Mouse (Mus musculus) heart, postnatal 36 days (tissue): ENCODE results near the gene Pde4c. TPM values are rescaled to one million over a fixed set of nuclear protein-coding genes. Genes with fewer than 3 reads are reported as not detected.

Source experiments
- DNase-seq, 2 experiments: peaks; one replicate each; pipeline ENCODE4 v3.0.0; 2021 to 2022
- intact Hi-C: fragments of 180-260 bp; cut with DNase I; formaldehyde crosslinking; loops from one replicate; pipeline ENCODE4 v1.15.1; 2025
- total RNA-seq, 2 experiments: library from RNA; stranded (reverse); gene quantifications; 2 replicates each; pipeline ENCODE4 v1.2.3; 2021

Gene Pde4c
- total RNA-seq: 1 to 10 TPM; 2.0 to 3.7 TPM

DNA sequence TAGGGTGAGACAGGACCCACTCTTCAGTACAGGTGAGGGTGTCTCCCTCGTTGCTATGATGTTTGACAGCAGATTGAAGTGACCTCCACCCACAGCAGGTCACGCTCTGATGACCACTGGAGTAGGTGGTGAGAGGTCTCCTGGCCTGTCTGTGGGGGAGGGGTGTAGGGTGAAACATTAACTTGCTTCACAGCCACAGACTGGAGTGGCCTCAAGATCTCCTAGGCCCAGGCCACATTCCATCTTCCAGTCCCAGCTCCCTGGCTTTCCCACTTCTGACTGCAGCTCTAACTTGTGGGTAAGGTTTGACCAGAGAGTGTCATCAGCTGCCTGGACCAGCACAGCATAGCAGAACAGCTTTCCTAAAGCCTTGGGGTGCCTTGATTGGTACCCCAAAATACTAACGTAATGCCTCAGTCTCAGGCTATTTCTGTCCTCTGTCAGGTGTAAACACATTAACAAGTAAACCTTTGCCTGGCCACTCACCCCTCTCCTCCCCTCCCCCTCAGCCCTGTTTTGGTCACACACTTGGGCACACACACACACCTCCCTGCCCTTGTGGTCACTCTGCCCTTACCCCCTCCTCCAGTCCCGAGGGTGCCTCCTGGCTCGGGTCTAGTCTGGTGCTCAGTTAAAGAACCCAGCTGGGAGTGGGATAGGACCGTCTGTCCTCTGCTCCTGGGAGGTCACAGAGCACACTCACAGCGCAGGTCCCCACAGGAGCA lies at the start of gene Pde4c:
Gene Pde4c (plus strand): TSS at position 235 of the 725 bp plus-strand sequence.
- intact Hi-C loops: loop anchor here (5.0 kb wide), 1 partner anchor 99 kb away; no protein-coding TSS in a partner anchor
- DNase-seq: no peak

DNA sequence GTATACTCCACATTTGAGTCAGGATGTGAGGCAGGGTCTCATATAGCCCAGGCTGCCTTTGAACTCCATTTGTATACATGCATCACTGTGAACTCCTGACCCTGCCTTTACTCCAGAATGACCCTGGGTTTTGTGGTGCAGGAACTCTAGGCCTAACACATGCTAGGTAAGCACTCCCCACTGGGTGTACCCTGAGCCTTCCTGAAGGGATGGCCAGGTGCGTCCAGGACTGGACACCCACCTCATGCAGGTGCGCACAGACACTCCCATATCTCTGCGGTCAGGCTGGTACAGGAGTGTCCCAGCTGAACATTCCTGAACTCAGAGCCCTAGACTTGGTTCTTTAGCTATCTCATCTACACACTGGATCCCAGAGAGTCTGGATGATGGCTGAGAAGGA lies 49.4 kb upstream of the Pde4c start:
- intact Hi-C loops: loop anchor here (5.0 kb wide), 1 partner anchor 78 kb away; the partner anchor contains the start of gene Rab3a
- DNase-seq: no peak

DNA sequence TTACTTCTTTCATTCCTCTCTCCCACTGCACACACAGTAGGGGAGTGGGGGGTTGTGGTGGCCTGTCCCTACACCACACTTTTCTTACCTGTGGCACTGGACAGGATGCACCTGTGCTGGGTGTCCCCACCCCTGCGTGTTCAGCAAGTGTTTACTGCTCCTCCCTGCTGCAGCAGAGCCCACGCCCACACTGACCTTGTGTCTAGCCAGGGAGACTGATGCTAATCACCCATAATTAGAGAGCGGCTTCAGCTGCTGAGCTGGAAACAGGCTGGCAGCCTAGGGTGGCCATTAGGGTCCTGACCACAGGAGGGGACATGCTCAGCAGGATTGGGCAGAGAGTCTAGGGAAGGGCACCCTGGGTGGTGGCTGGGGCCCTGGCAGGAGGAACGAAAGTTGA lies 48.8 kb upstream of the Pde4c start:
- no peak for DNase-seq
- intact Hi-C loops: loop anchor here (1.0 to 5.0 kb wide), 2 partner anchors 21 to 78 kb away; partner anchors contain the start of gene Rab3a

DNA sequence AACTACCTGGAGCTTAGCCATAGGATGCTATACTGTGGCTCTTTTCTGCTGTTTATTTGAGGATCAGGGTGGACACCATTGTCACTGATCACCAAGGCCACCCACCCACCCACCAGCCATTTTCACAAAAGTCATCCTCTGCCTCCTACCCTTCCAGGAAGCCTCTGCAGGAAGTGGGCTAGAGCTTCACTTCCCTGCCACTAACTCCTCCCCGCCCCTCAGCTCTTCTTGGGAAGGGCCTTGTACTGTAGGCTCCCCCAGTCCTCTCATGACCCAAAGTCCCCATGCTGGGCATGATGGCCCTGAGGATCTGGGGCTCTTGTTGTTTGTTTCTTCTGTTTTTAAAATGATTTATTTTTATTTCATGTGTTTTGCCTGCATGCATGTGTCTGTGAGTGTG lies 48.2 kb upstream of the Pde4c start:
- intact Hi-C loops: loop anchor here (1.0 kb wide), 1 partner anchor 20 kb away; no protein-coding TSS in a partner anchor
- no peak for DNase-seq

DNA sequence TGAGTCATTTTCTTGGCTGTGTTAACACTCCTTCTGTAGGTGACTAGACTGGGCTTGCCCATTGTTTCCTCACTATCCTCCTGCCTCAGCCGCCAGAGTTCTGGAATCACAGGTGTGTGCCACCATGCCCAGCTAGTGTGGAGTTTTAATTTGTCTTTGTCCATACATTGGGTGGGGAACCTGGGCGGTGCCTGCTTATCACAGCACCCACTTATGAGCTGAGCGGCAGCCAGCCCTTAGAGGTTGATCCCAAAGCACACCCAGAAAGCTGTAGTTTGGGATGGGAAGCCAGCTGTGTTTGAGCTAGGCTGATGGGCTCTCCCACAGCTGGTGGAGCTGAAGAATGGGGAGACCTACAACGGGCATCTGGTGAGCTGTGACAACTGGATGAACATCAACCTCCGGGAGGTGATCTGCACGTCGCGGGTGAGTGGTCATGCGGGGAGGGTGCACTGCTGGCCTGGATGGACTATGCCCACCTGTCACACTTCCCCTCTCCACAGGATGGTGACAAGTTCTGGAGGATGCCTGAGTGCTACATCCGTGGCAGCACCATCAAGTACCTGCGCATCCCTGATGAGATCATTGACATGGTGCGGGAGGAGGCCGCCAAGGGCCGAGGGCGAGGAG lies 46.0 kb upstream of the Pde4c start:
- DNase-seq: no peak
- intact Hi-C loops: no loop called here

DNA sequence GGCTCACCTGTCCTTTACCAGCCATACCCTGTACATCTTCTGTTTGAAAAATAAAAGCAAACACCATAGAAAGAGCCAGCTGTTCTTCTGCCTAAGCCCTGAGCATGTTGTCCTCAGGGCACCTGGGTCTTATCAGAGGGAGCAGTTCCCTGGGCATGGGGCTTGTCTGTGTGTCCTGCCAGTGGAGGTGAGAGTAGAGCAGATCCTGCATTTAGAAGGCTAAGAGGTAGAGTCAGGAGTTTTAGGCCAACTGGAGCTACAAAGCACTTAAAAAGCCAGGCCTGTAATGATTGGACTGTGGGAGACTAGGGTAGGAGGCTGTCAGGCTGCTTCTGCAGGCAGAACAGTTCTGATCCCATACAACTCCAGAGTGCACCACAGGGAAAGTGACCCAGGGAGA lies 44.8 kb upstream of the Pde4c start:
- DNase-seq: no peak

DNA sequence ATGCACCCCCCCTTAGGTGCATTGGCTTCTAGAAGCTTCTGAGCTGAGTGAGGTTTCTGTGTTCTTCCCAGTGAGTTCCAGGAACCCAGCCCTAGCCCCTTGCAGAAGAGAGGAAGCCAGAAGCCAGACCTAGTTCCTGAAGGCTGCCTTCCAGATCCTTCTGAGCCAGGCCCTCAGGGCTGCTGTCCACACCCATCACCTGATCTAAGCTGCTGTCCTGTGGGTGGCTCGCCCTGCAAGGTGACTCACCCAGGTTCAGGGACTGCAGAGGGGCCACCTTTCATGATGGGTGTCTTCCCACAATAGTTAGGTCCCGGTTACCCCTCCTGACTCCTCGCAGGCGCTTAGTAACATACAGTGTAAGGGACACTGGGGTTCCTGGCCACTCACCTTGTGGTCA lies 44.1 kb upstream of the Pde4c start:
- DNase-seq: no peak
- intact Hi-C loops: no loop called here

More for the DNA sequence above, 44.8 kb upstream of the Pde4c start:
- intact Hi-C loops: no loop called here

DNA sequence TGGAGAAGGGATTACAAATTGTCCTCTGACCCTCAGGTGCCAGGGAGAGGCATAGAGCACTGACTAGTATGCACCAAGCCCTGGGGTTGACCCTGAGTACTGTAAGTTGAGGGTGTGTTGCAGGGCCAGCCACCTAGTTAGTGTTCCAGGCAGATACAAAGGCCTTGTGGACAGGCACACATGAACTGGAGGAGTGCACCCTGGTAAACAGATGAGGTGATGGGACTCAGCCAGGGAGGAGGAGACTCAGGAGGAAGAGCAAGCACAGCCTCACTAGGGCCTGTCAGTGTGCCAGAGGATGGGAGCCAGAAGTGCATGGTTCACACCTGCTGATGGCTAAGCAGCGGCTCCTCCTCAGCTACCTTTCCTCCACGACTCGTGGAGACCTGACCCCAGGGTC lies 43.5 kb upstream of the Pde4c start:
- DNase-seq: no peak
- intact Hi-C loops: no loop called here

DNA sequence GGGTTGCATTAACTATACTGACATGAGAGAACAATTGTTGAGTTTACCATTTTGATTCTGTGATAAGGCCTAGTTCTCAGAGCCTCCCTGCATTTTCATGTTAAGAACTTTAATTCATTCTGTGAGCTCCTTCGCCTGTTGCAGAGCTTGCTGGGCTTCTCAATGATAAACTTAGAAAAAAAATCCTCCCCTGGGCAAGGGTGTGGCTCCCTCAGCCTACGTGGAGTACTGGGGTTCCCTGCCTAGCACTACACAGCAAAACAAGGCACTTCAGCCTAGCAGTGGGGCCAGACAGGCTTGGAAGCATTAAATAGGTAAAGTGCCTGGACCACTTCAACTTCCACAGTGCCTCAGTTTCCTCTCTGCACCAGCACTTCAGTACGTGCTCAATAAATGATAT lies 42.1 kb upstream of the Pde4c start:
- intact Hi-C loops: no loop called here
- DNase-seq: no peak

DNA sequence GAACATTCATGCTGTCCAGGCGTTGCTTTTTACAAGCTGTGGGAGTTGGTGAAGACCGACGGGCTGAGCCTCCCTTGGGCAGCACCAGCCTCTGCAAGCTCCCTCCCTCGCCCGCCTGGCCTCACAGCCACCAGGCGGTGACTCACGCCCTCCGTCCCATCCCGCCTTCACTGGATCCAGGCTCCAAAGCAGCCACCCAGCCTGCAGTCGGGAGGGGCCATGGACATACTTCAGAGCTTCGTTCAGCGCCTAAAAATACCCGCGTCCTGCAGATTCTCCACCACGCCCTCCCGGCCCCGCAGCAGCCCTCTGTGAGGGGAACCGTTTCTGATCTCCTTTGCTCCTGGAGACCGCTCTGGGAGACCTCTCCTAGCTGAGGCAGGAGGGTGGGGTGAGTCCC lies 41.3 kb upstream of the Pde4c start:
- intact Hi-C loops: no loop called here
- peak; percentile 74 to 81 for DNase-seq

DNA sequence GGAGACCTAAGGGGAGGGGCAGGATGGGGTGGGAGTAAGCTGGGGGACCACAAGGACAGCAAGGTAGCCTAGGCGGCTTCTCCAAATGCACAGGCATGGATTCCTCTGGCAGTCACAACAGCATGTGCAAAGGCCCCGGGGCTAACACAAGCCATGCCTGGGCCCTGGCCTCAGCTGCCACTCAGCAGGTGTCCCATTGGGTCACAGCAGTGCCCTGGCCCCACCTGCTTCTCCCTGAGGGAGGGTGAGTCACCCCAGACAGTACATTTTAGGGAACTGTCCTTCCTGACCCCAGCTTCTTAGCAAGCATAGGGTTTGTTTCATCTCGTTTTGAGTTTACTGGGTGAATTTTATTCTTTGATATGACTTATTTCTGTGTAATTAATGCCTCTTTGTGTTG lies 40.8 kb upstream of the Pde4c start:
- no peak for DNase-seq
- intact Hi-C loops: no loop called here

DNA sequence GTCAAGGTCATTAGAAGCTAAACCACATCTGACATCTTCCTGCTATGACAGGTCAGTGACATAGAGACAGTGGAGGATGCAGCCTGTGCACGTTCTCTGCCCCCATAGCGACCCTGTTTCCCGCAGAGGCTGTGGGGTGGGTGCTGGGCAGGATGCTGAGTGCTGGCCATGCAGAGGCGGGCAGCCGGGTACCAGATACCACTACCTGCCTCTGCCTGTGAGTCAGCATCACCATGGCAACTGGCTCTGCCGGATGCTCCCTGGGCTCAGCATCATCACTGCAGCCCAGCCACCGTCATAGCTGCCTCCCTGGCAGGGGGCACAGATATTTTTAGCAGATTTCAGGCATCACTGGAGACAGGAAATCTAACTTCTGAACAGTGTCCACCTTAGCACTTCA lies 39.2 kb upstream of the Pde4c start:
- intact Hi-C loops: no loop called here
- no peak for DNase-seq

DNA sequence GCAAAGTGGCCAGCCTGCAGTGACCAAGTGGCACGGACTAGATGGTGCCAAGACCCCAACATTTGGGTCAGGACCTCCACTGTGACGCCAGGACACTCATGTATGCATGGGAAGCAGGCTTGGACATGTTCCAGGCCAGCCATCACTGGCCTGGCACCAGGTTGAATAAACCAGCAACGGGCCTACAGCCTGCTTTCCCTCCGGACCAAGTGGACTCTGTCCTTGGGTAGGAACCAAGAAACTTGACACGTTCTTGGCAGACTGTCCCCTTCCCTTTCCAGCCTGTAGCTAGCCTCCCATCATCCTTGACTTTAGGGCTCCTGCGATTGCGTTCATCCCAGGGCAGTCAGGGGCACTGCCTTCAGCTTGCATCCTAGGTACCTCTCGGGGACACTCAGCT lies 35.9 kb upstream of the Pde4c start:
- intact Hi-C loops: no loop called here
- peak; percentile 75 to 80 for DNase-seq

DNA sequence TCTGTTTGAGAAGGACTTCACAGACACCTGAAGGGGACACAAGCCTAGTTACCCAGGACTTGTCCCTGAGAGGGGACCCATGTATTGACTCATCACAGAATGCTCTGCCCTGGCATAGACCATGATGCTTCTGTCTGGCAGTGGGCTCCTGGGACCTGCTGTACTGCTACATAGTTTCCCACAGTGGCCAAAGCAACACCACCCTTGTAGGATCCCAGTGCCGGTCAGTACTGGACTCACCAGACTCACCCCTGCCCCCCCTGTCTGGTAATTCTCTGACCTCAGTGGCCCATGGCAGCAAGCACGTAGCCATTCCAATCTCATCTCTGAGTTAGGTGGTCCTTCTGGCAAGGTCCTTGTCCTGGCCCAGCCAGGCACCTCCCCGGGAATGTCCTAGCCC lies 35.4 kb upstream of the Pde4c start:
- intact Hi-C loops: no loop called here
- no peak for DNase-seq

DNA sequence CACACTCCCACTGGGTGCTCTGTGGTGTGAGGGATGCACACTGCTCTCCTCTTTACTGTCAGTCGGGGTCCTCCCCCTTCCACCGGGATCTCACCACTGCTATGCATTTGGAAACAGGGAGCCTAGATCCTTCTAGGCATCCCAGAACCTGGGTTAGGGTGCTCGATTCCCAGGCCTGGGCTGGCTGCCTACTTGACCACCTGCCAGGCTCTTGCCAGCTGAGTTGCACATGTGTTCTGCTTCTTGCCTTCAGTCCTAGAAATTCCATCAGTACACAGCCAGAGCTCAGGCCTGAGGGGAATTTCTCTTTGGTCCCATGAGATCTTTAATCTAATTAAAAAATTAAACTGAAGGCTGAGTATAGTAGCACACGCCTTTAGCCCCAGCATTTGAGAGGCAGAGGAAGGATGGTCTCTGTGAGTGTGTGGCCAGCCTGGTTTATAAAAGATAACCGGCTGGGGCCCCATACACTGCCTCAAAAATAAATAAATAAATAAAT lies 33.6 kb upstream of the Pde4c start:
- no peak for DNase-seq
- intact Hi-C loops: no loop called here

DNA sequence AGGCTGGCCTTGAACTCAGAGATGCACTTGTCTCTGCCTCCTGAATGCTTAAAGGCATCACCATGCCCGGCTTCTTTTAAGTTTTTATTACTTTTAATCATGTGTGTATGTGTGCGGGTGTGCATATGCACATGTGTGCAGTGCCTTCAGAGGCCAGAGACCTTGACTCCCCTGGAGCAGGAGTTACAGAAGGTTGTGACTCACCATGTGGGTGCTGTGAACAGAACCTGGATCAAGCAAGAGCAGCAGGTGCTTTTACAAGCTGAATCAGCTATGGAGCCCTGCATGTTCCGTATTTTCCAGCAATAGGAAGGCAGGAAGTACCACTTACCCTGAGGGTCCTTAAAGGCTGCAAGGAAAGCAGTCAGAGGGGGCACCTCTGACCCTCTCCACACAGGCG lies 32.3 kb upstream of the Pde4c start:
- intact Hi-C loops: no loop called here
- DNase-seq: no peak

DNA sequence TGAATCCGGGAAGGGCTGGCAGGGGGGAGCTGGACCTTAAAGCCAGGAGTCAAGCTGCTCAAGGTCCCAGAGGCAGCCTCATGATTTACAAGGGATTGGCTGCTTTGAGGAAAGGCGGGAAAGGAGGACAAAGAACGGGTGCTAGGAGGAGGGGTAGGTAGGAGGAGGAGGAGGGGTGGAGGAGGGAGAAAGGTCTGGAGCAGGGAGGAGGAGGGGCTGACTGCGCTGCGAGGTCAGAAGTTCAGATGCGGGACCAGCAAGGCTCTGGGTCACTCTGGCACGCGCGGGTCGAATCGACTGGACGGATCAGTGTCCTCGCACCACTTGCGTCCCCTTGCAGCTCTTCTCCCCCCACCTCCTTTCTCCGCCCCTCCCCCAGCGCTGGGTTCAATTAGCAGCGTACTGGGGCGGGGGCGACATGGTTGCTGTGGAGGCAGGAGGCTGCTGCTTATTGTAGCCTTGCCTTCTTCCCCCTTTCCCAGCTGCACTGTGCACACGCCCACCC lies 31.7 kb upstream of the Pde4c start:
- no peak for DNase-seq
- intact Hi-C loops: no loop called here

DNA sequence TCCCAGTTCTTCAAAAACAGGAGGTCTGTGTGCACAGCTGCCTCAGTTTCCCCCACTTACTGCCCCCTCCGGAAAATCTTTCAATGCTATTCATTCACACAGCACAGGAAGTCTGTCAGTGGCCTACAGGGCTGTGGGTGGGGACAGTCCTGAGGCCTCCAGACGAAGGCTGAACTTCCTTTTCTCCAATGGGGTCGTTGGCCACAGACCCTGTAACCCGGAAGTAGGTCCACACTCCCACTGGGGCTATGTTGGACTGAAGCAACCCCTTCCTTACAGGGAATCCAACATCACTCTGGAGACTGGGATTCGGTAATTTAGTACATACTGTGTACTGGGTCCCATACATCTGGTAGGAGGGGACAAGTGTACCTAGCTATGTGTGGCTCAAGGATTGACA lies 29.9 kb upstream of the Pde4c start:
- intact Hi-C loops: no loop called here

DNA sequence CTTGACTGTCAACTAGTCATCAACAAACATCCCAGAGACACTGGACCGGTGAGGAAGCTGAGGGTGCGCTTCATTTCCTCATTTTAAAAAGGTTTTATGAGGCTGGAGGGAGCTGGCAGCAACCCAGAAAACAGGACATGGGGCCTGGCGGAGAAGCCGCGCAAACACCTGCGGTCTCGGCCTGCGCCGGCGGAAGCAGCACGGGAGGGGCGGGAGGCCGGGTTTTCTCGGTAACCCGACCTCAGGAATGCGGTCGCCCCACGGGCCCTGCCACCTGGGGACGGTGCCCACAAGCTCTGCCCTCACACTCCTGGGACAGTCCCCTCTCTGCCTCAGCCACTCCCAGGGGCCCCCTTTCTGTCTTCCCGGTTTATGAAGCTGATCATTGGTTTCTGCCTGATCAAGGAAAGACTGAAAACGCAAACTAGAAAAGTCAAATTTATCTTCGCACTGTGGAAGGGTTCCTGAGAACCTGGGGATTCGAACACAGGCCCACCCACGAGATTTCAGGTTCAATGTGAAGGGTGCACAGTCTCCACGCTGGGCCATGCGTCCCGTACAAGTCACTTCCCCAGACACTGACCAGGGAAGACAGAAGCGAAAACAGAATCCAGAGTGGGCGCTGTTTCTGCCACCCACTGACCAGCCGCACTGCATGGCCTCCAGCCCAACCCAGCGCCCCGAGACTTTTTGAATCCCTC lies 28.1 kb upstream of the Pde4c start:
- DNase-seq: peak in 1 of 2 experiments; percentile 63
- intact Hi-C loops: loop anchor here (1.0 kb wide), 1 partner anchor 20 kb away; no protein-coding TSS in a partner anchor

More for the DNA sequence above, 29.9 kb upstream of the Pde4c start:
- DNase-seq: no peak

DNA sequence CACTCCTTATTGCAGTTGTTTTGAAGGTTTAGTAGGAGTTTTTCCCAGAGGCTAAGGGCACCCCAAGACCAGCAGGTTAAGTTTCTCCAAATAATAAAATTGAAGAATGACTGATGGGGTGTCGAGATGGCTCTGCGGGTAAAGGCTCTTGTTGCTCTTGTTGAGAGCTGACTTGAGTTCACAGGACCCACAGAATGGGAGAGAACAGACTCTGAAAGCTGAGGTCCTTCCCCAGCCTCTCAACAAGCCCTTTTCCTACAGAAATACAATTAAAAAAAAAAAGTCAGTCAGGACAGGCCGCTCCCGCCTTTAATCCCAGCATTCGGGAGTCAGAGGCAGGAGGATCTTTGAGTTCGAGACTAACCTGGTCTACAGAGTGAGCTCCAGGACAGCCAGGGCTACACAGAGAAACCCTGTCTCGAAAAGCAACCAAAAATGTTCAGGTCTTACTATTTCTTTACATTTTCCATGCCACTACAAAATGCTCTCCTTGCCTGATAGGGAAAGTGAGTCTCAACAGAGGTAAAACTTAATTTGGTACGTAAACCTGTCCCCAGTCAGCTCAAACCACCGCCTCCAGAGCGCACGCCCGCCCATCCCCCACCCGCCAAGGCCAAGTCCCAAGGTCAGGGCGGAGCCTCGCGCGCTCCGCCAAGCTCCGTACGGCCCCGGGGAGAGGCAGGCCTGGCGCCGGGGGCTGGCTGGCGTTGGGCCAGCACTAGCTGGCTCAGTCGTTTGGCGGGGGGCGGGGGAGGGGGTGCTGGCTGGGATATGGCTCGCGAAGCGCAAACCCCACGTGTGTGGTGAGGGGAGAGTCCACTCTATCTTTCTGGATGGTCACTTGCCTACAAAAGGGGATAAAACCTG lies 27.3 kb upstream of the Pde4c start:
- intact Hi-C loops: no loop called here
- DNase-seq: peak; percentile 76 to 77
